ENCODE assay signal across 21 mouse cellular contexts in genomic region chr1:72842666-72843459, GRCm38 (mm10). TPM values are rescaled to one million over a fixed set of nuclear protein-coding genes. Genes with fewer than 3 reads are reported as not detected.
DNase-seq lines count a peak whose midpoint lies in the region; ATAC-seq and TF ChIP-seq lines count a peak whose summit lies in the region.
"Had no signal": no experiment of that assay in that cellular context is flagged by ENCODE, and none has a peak within 500 bp of the region (broad histone marks: within the 10 kb centered on the region; RNA-seq: fewer than 3 reads in every experiment).

No protein-coding gene starts in this region.

- no peak overlapping the region for H3K9ac ChIP-seq in liver, postnatal 0 days (replicated peaks)
- H3K9ac ChIP-seq in embryonic facial prominence, embryonic 15.5 days = no peak overlapping the region
- no peak overlapping the region for H3K9ac ChIP-seq in intestine, embryonic 16.5 days (ENCODE audit: low read depth, low read length)
- H3K9ac ChIP-seq in stomach, postnatal 0 days (ENCODE audit: low read length) = no peak overlapping the region
- H3K9ac ChIP-seq in neural tube, embryonic 15.5 days (replicated peaks) = no peak overlapping the region
- H3K9ac ChIP-seq: embryonic facial prominence, embryonic 13.5 days; heart, embryonic 13.5 days; hindbrain, embryonic 15.5 days had no signal

- TF ChIP-seq EP300 in liver, postnatal 0 days (IDR thresholded peaks at IDR 0.05; ENCODE audit: low read depth) = no peak
- no peak for TF ChIP-seq EP300 in stomach, postnatal 0 days (optimal IDR thresholded peaks at IDR 0.05)

- no peaks in the 10 kb centered on the region for H3K9me3 ChIP-seq in liver, postnatal 0 days (ENCODE audit: low read length)
- H3K9me3 ChIP-seq in embryonic facial prominence, embryonic 15.5 days (replicated peaks) = no peaks in the 10 kb centered on the region
- H3K9me3 ChIP-seq in intestine, embryonic 16.5 days (ENCODE audit: control insufficient read depth, low read length) = no peaks in the 10 kb centered on the region
- H3K9me3 ChIP-seq in stomach, postnatal 0 days (ENCODE audit: control insufficient read depth, low read length) = no peaks in the 10 kb centered on the region
- no peaks in the 10 kb centered on the region for H3K9me3 ChIP-seq in neural tube, embryonic 15.5 days (replicated peaks)
- H3K9me3 ChIP-seq: embryonic facial prominence, embryonic 13.5 days; G1E; heart, embryonic 13.5 days; hindbrain, embryonic 15.5 days had no signal

- no peak overlapping the region for H3K27ac ChIP-seq in liver, postnatal 0 days (ENCODE audit: low read depth)
- 0 out of 2 replicates have a peak overlapping the region, but pooled peaks have one; percentile 34 for H3K27ac ChIP-seq in embryonic facial prominence, embryonic 15.5 days (replicated peaks)
- H3K27ac ChIP-seq in intestine, embryonic 16.5 days (ENCODE audit: low read length) = no peak overlapping the region
- no peak overlapping the region; the same call in 1 of the 2 replicates for H3K27ac ChIP-seq in stomach, postnatal 0 days (replicated peaks)
- no peak overlapping the region for H3K27ac ChIP-seq in neural tube, embryonic 15.5 days (replicated peaks)
- H3K27ac ChIP-seq: embryonic facial prominence, embryonic 13.5 days; heart, adult 2 months; heart, embryonic 13.5 days; hindbrain, embryonic 15.5 days had no signal

- H3K4me3 ChIP-seq in liver, postnatal 0 days (ENCODE audit: low read depth, low read length) = no peak overlapping the region
- H3K4me3 ChIP-seq in embryonic facial prominence, embryonic 15.5 days (replicated peaks) = no peak overlapping the region
- H3K4me3 ChIP-seq in intestine, embryonic 16.5 days (ENCODE audit: low read length) = no peak overlapping the region
- H3K4me3 ChIP-seq in stomach, postnatal 0 days (ENCODE audit: low read depth, low read length) = no peak overlapping the region
- no peak overlapping the region for H3K4me3 ChIP-seq in neural tube, embryonic 15.5 days (replicated peaks)
- H3K4me3 ChIP-seq: embryonic facial prominence, embryonic 13.5 days; erythroblast, embryonic 14.5 days; heart, adult 2 months; heart, embryonic 13.5 days; hindbrain, embryonic 15.5 days had no signal

- peak; percentile 44 for ATAC-seq in liver, postnatal 0 days
- ATAC-seq in embryonic facial prominence, embryonic 15.5 days (ENCODE audit: insufficient number of reproducible peaks, low FRiP score, low TSS enrichment, low read depth) = no peak
- ATAC-seq in intestine, embryonic 16.5 days = peak; percentile 89
- ATAC-seq in stomach, postnatal 0 days (ENCODE audit: low FRiP score, low TSS enrichment) = peak; percentile 71
- no peak for ATAC-seq in neural tube, embryonic 15.5 days (ENCODE audit: low FRiP score)
- ATAC-seq: forebrain, embryonic 16.5 days had no signal

- no peaks in the 10 kb centered on the region for H3K27me3 ChIP-seq in liver, postnatal 0 days (ENCODE audit: insufficient read depth, low read length)
- no peaks in the 10 kb centered on the region for H3K27me3 ChIP-seq in embryonic facial prominence, embryonic 15.5 days
- H3K27me3 ChIP-seq in intestine, embryonic 16.5 days (replicated peaks; ENCODE audit: control insufficient read depth, insufficient read depth, low read length) = no peaks in the 10 kb centered on the region
- H3K27me3 ChIP-seq in stomach, postnatal 0 days (ENCODE audit: control insufficient read depth, insufficient read depth, low read length) = no peaks in the 10 kb centered on the region
- no peaks in the 10 kb centered on the region for H3K27me3 ChIP-seq in neural tube, embryonic 15.5 days (replicated peaks)
- H3K27me3 ChIP-seq: embryonic facial prominence, embryonic 13.5 days; heart, embryonic 13.5 days; hindbrain, embryonic 15.5 days had no signal

- H3K36me3 ChIP-seq in liver, postnatal 0 days (replicated peaks; ENCODE audit: insufficient read depth, low read length) = peaks cover 8% of the 10 kb centered on the region
- no peaks in the 10 kb centered on the region for H3K36me3 ChIP-seq in embryonic facial prominence, embryonic 15.5 days
- no peaks in the 10 kb centered on the region for H3K36me3 ChIP-seq in intestine, embryonic 16.5 days (ENCODE audit: control insufficient read depth, insufficient read depth, low read length)
- H3K36me3 ChIP-seq in stomach, postnatal 0 days (ENCODE audit: control insufficient read depth, insufficient read depth, low read length) = no peaks in the 10 kb centered on the region
- no peaks in the 10 kb centered on the region for H3K36me3 ChIP-seq in neural tube, embryonic 15.5 days
- H3K36me3 ChIP-seq: G1E; heart, embryonic 13.5 days; hindbrain, embryonic 15.5 days had no signal

- H3K4me1 ChIP-seq in liver, postnatal 0 days (ENCODE audit: insufficient read depth) = no peaks in the 10 kb centered on the region; the same call in 1 of the 2 replicates
- no peaks in the 10 kb centered on the region for H3K4me1 ChIP-seq in embryonic facial prominence, embryonic 15.5 days
- H3K4me1 ChIP-seq in intestine, embryonic 16.5 days (ENCODE audit: control insufficient read depth, insufficient read depth, low read length) = no peaks in the 10 kb centered on the region
- H3K4me1 ChIP-seq in stomach, postnatal 0 days (replicated peaks; ENCODE audit: control insufficient read depth, insufficient read depth) = no peaks in the 10 kb centered on the region
- no peaks in the 10 kb centered on the region for H3K4me1 ChIP-seq in neural tube, embryonic 15.5 days

- no peak overlapping the region for H3K4me2 ChIP-seq in liver, postnatal 0 days (ENCODE audit: low read depth, low read length)
- no peak overlapping the region for H3K4me2 ChIP-seq in embryonic facial prominence, embryonic 15.5 days (replicated peaks)
- H3K4me2 ChIP-seq in intestine, embryonic 16.5 days (ENCODE audit: low read depth, low read length) = no peak overlapping the region
- peak overlapping the region; percentile 35 for H3K4me2 ChIP-seq in stomach, postnatal 0 days (replicated peaks; ENCODE audit: low read depth)
- H3K4me2 ChIP-seq in neural tube, embryonic 15.5 days = no peak overlapping the region
- H3K4me2 ChIP-seq: embryonic facial prominence, embryonic 13.5 days; heart, embryonic 13.5 days; hindbrain, embryonic 15.5 days had no signal

- no peak for DNase-seq in liver, postnatal 0 days
- DNase-seq in liver = no peak
- DNase-seq in stomach, postnatal 0 days (ENCODE audit: low spot score) = no peak
- DNase-seq in layer of hippocampus, postnatal 36 days = no peak
- no peak for DNase-seq in ovary, adult 18-20 months (ENCODE audit: low spot score)
- DNase-seq: adrenal gland, postnatal 14 days; cerebellum, adult 11-12 months; cerebellum, adult 9-10 months; cerebellum, postnatal 25 days; gastrocnemius, postnatal 10 days; heart, adult 2 months; heart, postnatal 36 days had no signal

- WGBS in liver, postnatal 0 days (ENCODE audit: insufficient replicate concordance) = 72% methylated on average over 18 of the region's 18 CpGs
- 69% methylated on average over 18 of the region's 18 CpGs for WGBS in embryonic facial prominence, embryonic 15.5 days
- WGBS in intestine, embryonic 16.5 days = 73% methylated on average over 18 of the region's 18 CpGs
- 55% methylated on average over 18 of the region's 18 CpGs for WGBS in stomach, postnatal 0 days
- 91% methylated on average over 18 of the region's 18 CpGs for WGBS in neural tube, embryonic 15.5 days

- TF ChIP-seq CTCF in liver, postnatal 0 days (IDR thresholded peaks at IDR 0.05; ENCODE audit: low read depth) = no peak
- TF ChIP-seq CTCF in stomach, postnatal 0 days (IDR thresholded peaks at IDR 0.05; ENCODE audit: low read depth) = no peak

RNA-seq across cellular contexts. Expression of gene Igfbp2, which starts 18.6 kb away (rescaled TPM):
- 3,364 and 3,428 TPM in 2 replicates for polyA plus RNA-seq in liver, postnatal 0 days (2015; fragmentation: Nextera tagmentation; extraction: Ambion mirVana)
- 728 and 790 TPM in 2 replicates for polyA plus RNA-seq in embryonic facial prominence, embryonic 15.5 days (2015; fragmentation: Nextera tagmentation; extraction: Ambion mirVana)
- 127 and 139 TPM in 2 replicates for polyA plus RNA-seq in intestine, embryonic 16.5 days (2015; fragmentation: Nextera tagmentation; extraction: Ambion mirVana)
- polyA plus RNA-seq in stomach, postnatal 0 days (2015; fragmentation: Nextera tagmentation; extraction: Ambion mirVana) = 304 and 499 TPM in 2 replicates
- 10 to 100 TPM; 40.2 to 54.9 TPM for total RNA-seq in layer of hippocampus, postnatal 36 days (2021)
- 278 and 341 TPM in 2 replicates for polyA plus RNA-seq in neural tube, embryonic 15.5 days (2015; fragmentation: Nextera tagmentation; extraction: Ambion mirVana)
- polyA plus RNA-seq: G1E had no signal

RNA-seq across cellular contexts. Expression of gene Igfbp5, which starts 31.8 kb away (rescaled TPM):
- polyA plus RNA-seq in liver, postnatal 0 days (2015; fragmentation: Nextera tagmentation; extraction: Ambion mirVana) = 2.4 and 2.5 TPM in 2 replicates
- polyA plus RNA-seq in embryonic facial prominence, embryonic 15.5 days (2015; fragmentation: Nextera tagmentation; extraction: Ambion mirVana) = 127 and 131 TPM in 2 replicates
- polyA plus RNA-seq in intestine, embryonic 16.5 days (2015; fragmentation: Nextera tagmentation; extraction: Ambion mirVana) = 25.7 and 27.8 TPM in 2 replicates
- polyA plus RNA-seq in stomach, postnatal 0 days (2015; fragmentation: Nextera tagmentation; extraction: Ambion mirVana) = 37.8 and 44.2 TPM in 2 replicates
- total RNA-seq in layer of hippocampus, postnatal 36 days (2021) = 10 to 100 TPM; 70.5 to 75.7 TPM
- 90.8 and 102 TPM in 2 replicates for polyA plus RNA-seq in neural tube, embryonic 15.5 days (2015; fragmentation: Nextera tagmentation; extraction: Ambion mirVana)
- polyA plus RNA-seq: erythroblast, embryonic 14.5 days had no signal

Comparison
In these comparisons a context has a peak if more than half of its experiments do, and no peak if none do; other contexts are left out.
1. ATAC-seq: peak in liver, postnatal 0 days (single experiment), intestine, embryonic 16.5 days (single experiment) and stomach, postnatal 0 days (single experiment); none in embryonic facial prominence, embryonic 15.5 days (single experiment) and neural tube, embryonic 15.5 days (single experiment).